Mouse (Mus musculus): ENCODE results near the gene Gm28308. TPM values are rescaled to one million over a fixed set of nuclear protein-coding genes. Genes with fewer than 3 reads are reported as not detected.

The Gm28308 gene
- total RNA-seq, 2 experiments from 2014 or later: not detected

GRCm38 (mm10) chr6:52174968-52175751 lies 38.0 kb downstream of the Gm28308 start:
- ATAC-seq (replicated peaks; ENCODE audit: poor library complexity, severe bottlenecking): no peak

GRCm38 (mm10) chr6:52173648-52174047 lies 39.5 kb downstream of the Gm28308 start:
- ATAC-seq (replicated peaks; ENCODE audit: poor library complexity, severe bottlenecking): no peak

GRCm38 (mm10) chr6:52172501-52172900 lies 40.6 kb downstream of the Gm28308 start:
- no peak for ATAC-seq (replicated peaks; ENCODE audit: poor library complexity, severe bottlenecking)

- ATAC-seq (replicated peaks; ENCODE audit: poor library complexity, severe bottlenecking): no peak
These were observed 41.2 kb downstream of the Gm28308 start for GRCm38 (mm10) chr6:52171938-52172337.

GRCm38 (mm10) chr6:52171331-52171730 lies 41.8 kb downstream of the Gm28308 start:
- ATAC-seq (replicated peaks; ENCODE audit: poor library complexity, severe bottlenecking): no peak

GRCm38 (mm10) chr6:52170898-52171223 lies 42.3 kb downstream of the Gm28308 start:
- ATAC-seq (replicated peaks; ENCODE audit: poor library complexity, severe bottlenecking): no peak

- ATAC-seq (replicated peaks; ENCODE audit: poor library complexity, severe bottlenecking): no peak
These were observed 42.8 kb downstream of the Gm28308 start for GRCm38 (mm10) chr6:52170166-52170897.

GRCm38 (mm10) chr6:52169499-52170165 lies 43.5 kb downstream of the Gm28308 start:
- ATAC-seq (replicated peaks; ENCODE audit: poor library complexity, severe bottlenecking): no peak

GRCm38 (mm10) chr6:52168191-52169055 lies 44.7 kb downstream of the Gm28308 start:
- no peak for ATAC-seq (replicated peaks; ENCODE audit: poor library complexity, severe bottlenecking)

GRCm38 (mm10) chr6:52167736-52168161 lies 45.4 kb downstream of the Gm28308 start:
- no peak for ATAC-seq (replicated peaks; ENCODE audit: poor library complexity, severe bottlenecking)

GRCm38 (mm10) chr6:52167176-52167575 lies 46.0 kb downstream of the Gm28308 start:
- no peak for ATAC-seq (replicated peaks; ENCODE audit: poor library complexity, severe bottlenecking)

- no peak for ATAC-seq (replicated peaks; ENCODE audit: poor library complexity, severe bottlenecking)
These were observed 46.6 kb downstream of the Gm28308 start for GRCm38 (mm10) chr6:52166431-52167077.

- ATAC-seq (replicated peaks; ENCODE audit: poor library complexity, severe bottlenecking): no peak
These were observed 47.4 kb downstream of the Gm28308 start for GRCm38 (mm10) chr6:52165441-52166370.

GRCm38 (mm10) chr6:52164626-52165440 lies 48.3 kb downstream of the Gm28308 start, which contains the start of gene Hoxa2:
TSS of gene Hoxa2 (minus strand) at chr6:52164831.
- ATAC-seq (replicated peaks; ENCODE audit: poor library complexity, severe bottlenecking): no peak

- no peak for ATAC-seq (replicated peaks; ENCODE audit: poor library complexity, severe bottlenecking)
These were observed 49.0 kb downstream of the Gm28308 start for GRCm38 (mm10) chr6:52164051-52164625.

- ATAC-seq (replicated peaks; ENCODE audit: poor library complexity, severe bottlenecking): no peak
These were observed 49.6 kb downstream of the Gm28308 start for GRCm38 (mm10) chr6:52163366-52164031.

Measured in granulocyte monocyte progenitor cell, adult 5-6 weeks (primary cell).